Mouse (Mus musculus) liver, adult 2 months (tissue): ENCODE results near the gene Thsd7b.

ENCODE experiments used
- CTCF ChIP-seq: fragments of 200-500 bp; IDR thresholded peaks from 2 replicates; pipeline ENCODE4 v1.5.1; 2011; ENCODE audit warnings: low read depth, low read length, control low read depth
- POLR2A ChIP-seq: fragments of 200-500 bp; IDR thresholded peaks from 2 replicates; pipeline ENCODE4 v1.6.1; 2011; ENCODE audit warnings: low read length, control low read depth; ENCODE audit not compliant: insufficient read depth; ENCODE audit errors: extremely low read depth

- TF ChIP-seq CTCF (no peak), POLR2A (no peak)
Measured at GRCm38 (mm10) chr1:130169875-130170274, 896.8 kb downstream of the Thsd7b start.
